Mouse (Mus musculus) embryonic facial prominence, embryonic 11.5 days (tissue): ENCODE data around the gene Kat2b. TPM values are rescaled to one million over a fixed set of nuclear protein-coding genes. Genes with fewer than 3 reads are reported as not detected.
"Not testable (repeated sequence)": the region's sequence is repeated elsewhere in the genome, so short reads cannot be mapped to it uniquely, and the experiment has no call there.

Experiments
- ATAC-seq: fragments of 200-750 bp; cut with Nextera tagmentation; replicated peaks from 2 replicates; pipeline ENCODE4 v1.8.0; 2017; ENCODE audit warnings: low read depth; ENCODE audit not compliant: insufficient number of reproducible peaks, low FRiP score, low TSS enrichment
- DNase-seq: peaks from one replicate; pipeline ENCODE4 v3.0.0-alpha.2; 2015; ENCODE audit warnings: low spot score
- H3K27ac ChIP-seq: fragments of 300-500 bp; sonication (generic); replicated peaks from 2 replicates; pipeline ENCODE4 v1.5.1; 2014; ENCODE audit warnings: mild to moderate bottlenecking, low read depth, low read length, control low read depth
- H3K27me3 ChIP-seq: fragments of 300-500 bp; sonication (generic); 2 replicates; pipeline ENCODE4 v1.6.1; 2014; ENCODE audit warnings: mild to moderate bottlenecking, low read length, moderate library complexity, mixed read lengths; ENCODE audit not compliant: control insufficient read depth, insufficient read depth
- H3K36me3 ChIP-seq: fragments of 300-500 bp; sonication (generic); replicated peaks from 2 replicates; pipeline ENCODE4 v1.6.1; 2014; ENCODE audit warnings: low read depth, mild to moderate bottlenecking, low read length, moderate library complexity, mixed read lengths; ENCODE audit not compliant: control insufficient read depth, insufficient read depth
- H3K4me1 ChIP-seq: fragments of 300-500 bp; sonication (generic); 2 replicates; pipeline ENCODE4 v1.6.1; 2014; ENCODE audit warnings: low read length, mixed read lengths; ENCODE audit not compliant: control insufficient read depth, insufficient read depth
- H3K4me2 ChIP-seq: fragments of 300-500 bp; sonication (generic); 2 replicates; pipeline ENCODE4 v1.6.1; 2014; ENCODE audit warnings: low read depth, mild to moderate bottlenecking, control low read depth, low read length, moderate library complexity
- H3K4me3 ChIP-seq: fragments of 300-500 bp; sonication (generic); 2 replicates; pipeline ENCODE4 v1.5.1; 2014; ENCODE audit warnings: low read depth, low read length, control low read depth
- H3K9ac ChIP-seq: fragments of 300-500 bp; sonication (generic); replicated peaks from 2 replicates; pipeline ENCODE4 v1.6.1; 2014; ENCODE audit warnings: mild to moderate bottlenecking, control low read depth, low read length
- H3K9me3 ChIP-seq: fragments of 300-500 bp; sonication (generic); replicated peaks from 2 replicates; pipeline ENCODE4 v1.6.1; 2016; ENCODE audit warnings: mild to moderate bottlenecking, low read length, inconsistent platforms, mixed read lengths; ENCODE audit not compliant: control insufficient read depth
- WGBS: fragments of 180-500 bp; shearing (Covaris S2); extraction: QIAGEN DNeasy Blood & Tissue Kit; methylation state at CpG from one replicate; pipeline ENCODE4 v1.1.7; 2014; 5-methylcytosine and 5-hydroxymethylcytosine counted together
- polyA plus RNA-seq: library from polyadenylated mRNA; unstranded; fragments of >200 nt; fragmentation: Nextera tagmentation; extraction: Ambion mirVana; gene quantifications from 2 replicates; pipeline ENCODE4 v1.2.1, GENCODE M21; 2014

The Kat2b gene
- polyA plus RNA-seq, 1 experiment from 2014 or later, result 3.9 TPM

GRCm38 (mm10) chr17:53564837-53565236 is 1.8 kb upstream of the Kat2b start:
- 88% methylated on average over 4 of the region's 4 CpGs for WGBS
- Histone ChIP-seq H3K36me3 (no peaks in the 10 kb centered on the region), H3K4me2 (no peak overlapping the region), H3K9me3 (no peaks in the 10 kb centered on the region), H3K4me1 (no peaks in the 10 kb centered on the region), H3K9ac (no peak overlapping the region), H3K27me3 (no peaks in the 10 kb centered on the region), H3K4me3 (no peak overlapping the region), H3K27ac (no peak overlapping the region)
- no peak for ATAC-seq
- no peak for DNase-seq

- peak overlapping the region; percentile 97 for H3K4me2 ChIP-seq
- H3K27ac ChIP-seq, result peak overlapping the region; percentile 78
- no peaks in the 10 kb centered on the region for H3K9me3 ChIP-seq
- H3K27me3 ChIP-seq, result no peaks in the 10 kb centered on the region
- DNase-seq (peak; percentile 78), ATAC-seq (peak; percentile 54)
- H3K36me3 ChIP-seq, result no peaks in the 10 kb centered on the region
- H3K4me3 ChIP-seq, result peak overlapping the region; percentile 87
- H3K9ac ChIP-seq, result peak overlapping the region; percentile 87
- WGBS, result 0% methylated on average over 24 of the region's 51 CpGs
- no peaks in the 10 kb centered on the region for H3K4me1 ChIP-seq
Measured at GRCm38 (mm10) chr17:53566919-53567345, 271 bp downstream of the Kat2b start.

GRCm38 (mm10) chr17:53567346-53568101 is 863 bp downstream of the Kat2b start:
- H3K9ac ChIP-seq, result peak overlapping the region; percentile 87
- peak overlapping the region; percentile 97 for H3K4me2 ChIP-seq
- H3K36me3 ChIP-seq, result no peaks in the 10 kb centered on the region
- DNase-seq (peak; percentile 51), ATAC-seq (peak; percentile 63)
- peak overlapping the region; percentile 87 for H3K4me3 ChIP-seq
- under 1% methylated on average over 53 of the region's 67 CpGs for WGBS
- no peaks in the 10 kb centered on the region for H3K9me3 ChIP-seq
- peak overlapping the region; percentile 78 for H3K27ac ChIP-seq
- no peaks in the 10 kb centered on the region for H3K27me3 ChIP-seq
- H3K4me1 ChIP-seq, result no peaks in the 10 kb centered on the region

GRCm38 (mm10) chr17:53568118-53568517 is 1.5 kb downstream of the Kat2b start:
- ATAC-seq, result peak; percentile 82
- Histone ChIP-seq H3K4me2 (peak overlapping the region; percentile 97), H3K27me3 (no peaks in the 10 kb centered on the region), H3K36me3 (no peaks in the 10 kb centered on the region), H3K4me1 (no peaks in the 10 kb centered on the region), H3K9ac (peak overlapping the region; percentile 87), H3K27ac (0 out of 2 replicates have a peak overlapping the region, but pooled peaks have one; percentile 13), H3K9me3 (no peaks in the 10 kb centered on the region), H3K4me3 (peak overlapping the region; percentile 87)
- DNase-seq, result peak; percentile 72
- WGBS, result under 1% methylated on average over 15 of the region's 15 CpGs

GRCm38 (mm10) chr17:53568734-53569386 is 2.2 kb downstream of the Kat2b start:
- Histone ChIP-seq H3K4me2 (peak overlapping the region; percentile 97), H3K4me1 (no peaks in the 10 kb centered on the region), H3K4me3 (peak overlapping the region; percentile 87), H3K9ac (no peak overlapping the region; the same call in 1 of the 2 replicates), H3K36me3 (no peaks in the 10 kb centered on the region), H3K9me3 (no peaks in the 10 kb centered on the region), H3K27ac (no peak overlapping the region), H3K27me3 (no peaks in the 10 kb centered on the region)
- ATAC-seq (no peak), DNase-seq (no peak)
- WGBS, result 37% methylated on average over 8 of the region's 8 CpGs

- no peak overlapping the region for H3K4me3 ChIP-seq
- 54% methylated on average over 6 of the region's 6 CpGs for WGBS
- no peak for ATAC-seq
- no peak overlapping the region for H3K27ac ChIP-seq
- no peaks in the 10 kb centered on the region for H3K4me1 ChIP-seq
- no peaks in the 10 kb centered on the region for H3K36me3 ChIP-seq
- H3K4me2 ChIP-seq, result no peak overlapping the region
- DNase-seq, result peak; percentile 25
- H3K27me3 ChIP-seq, result no peaks in the 10 kb centered on the region
- no peaks in the 10 kb centered on the region for H3K9me3 ChIP-seq
- H3K9ac ChIP-seq, result no peak overlapping the region
Measured at GRCm38 (mm10) chr17:53569829-53570228, 3.2 kb downstream of the Kat2b start.

- Histone ChIP-seq H3K4me2 (no peak overlapping the region), H3K4me1 (no peaks in the 10 kb centered on the region), H3K36me3 (no peaks in the 10 kb centered on the region), H3K4me3 (no peak overlapping the region), H3K27ac (no peak overlapping the region), H3K9me3 (no peaks in the 10 kb centered on the region), H3K9ac (no peak overlapping the region), H3K27me3 (no peaks in the 10 kb centered on the region)
- ATAC-seq, result no peak
- WGBS, result 39% methylated on average over 10 of the region's 10 CpGs
- no peak for DNase-seq
Measured at GRCm38 (mm10) chr17:53570361-53570875, 3.8 kb downstream of the Kat2b start.

GRCm38 (mm10) chr17:53570932-53571331 is 4.3 kb downstream of the Kat2b start:
- not testable (repeated sequence) for H3K4me3 ChIP-seq, H3K9ac ChIP-seq, DNase-seq, H3K4me1 ChIP-seq, H3K27me3 ChIP-seq, ATAC-seq, H3K36me3 ChIP-seq, H3K4me2 ChIP-seq, H3K27ac ChIP-seq, H3K9me3 ChIP-seq
- 88% methylated on average over 5 of the region's 5 CpGs for WGBS
